Comparison of ENCODE assay signal across 8 mouse cellular contexts in genomic region chr1:33739302-33739701, GRCm38 (mm10). TPM values are rescaled to one million over a fixed set of nuclear protein-coding genes. Genes with fewer than 3 reads are reported as not detected.
DNase-seq lines count a peak whose midpoint lies in the region; ATAC-seq and TF ChIP-seq lines count a peak whose summit lies in the region.

No protein-coding gene starts in this region.

- H3K4me2 ChIP-seq in kidney, embryonic 15.5 days: no peak overlapping the region
- no peak overlapping the region for H3K4me2 ChIP-seq in myocyte (ENCODE audit: low read depth)

- no peak overlapping the region for H3K4me3 ChIP-seq in kidney, embryonic 15.5 days (replicated peaks)
- no peak overlapping the region for H3K4me3 ChIP-seq in liver, adult 2 months (ENCODE audit: insufficient read depth, low read depth, low read length)
- no peak overlapping the region for H3K4me3 ChIP-seq in myocyte

- H3K36me3 ChIP-seq in kidney, embryonic 15.5 days: peaks cover 61% of the 10 kb centered on the region
- H3K36me3 ChIP-seq in liver, adult 2 months (ENCODE audit: control insufficient read depth, insufficient read depth, low read length): no peaks in the 10 kb centered on the region; the same call in 1 of the 2 replicates
- H3K36me3 ChIP-seq in myocyte (ENCODE audit: control insufficient read depth, insufficient read depth): peaks cover 13% of the 10 kb centered on the region
- 0 out of 2 replicates have a peak, but pooled peaks cover 3% of the 10 kb centered on the region for H3K36me3 ChIP-seq in splenic B cell, adult 2 months (ENCODE audit: control insufficient read depth, insufficient read depth, low read length, poor library complexity, severe bottlenecking)

- intact Hi-C loops in gastrocnemius, postnatal 36 days (cut with DNase I): loop anchor here (5.0 kb wide), 1 partner anchor 67 kb away; no protein-coding TSS in a partner anchor

- H3K27ac ChIP-seq in kidney, embryonic 15.5 days: no peak overlapping the region
- no peak overlapping the region for H3K27ac ChIP-seq in liver, adult 2 months (replicated peaks; ENCODE audit: insufficient read depth, low read depth, low read length)

- ATAC-seq in kidney, embryonic 15.5 days (replicated peaks; ENCODE audit: low FRiP score): peak; percentile 80

- no peak overlapping the region for H3K9ac ChIP-seq in kidney, embryonic 15.5 days
- no peak overlapping the region for H3K9ac ChIP-seq in liver, adult 2 months (ENCODE audit: low read depth, low read length)

- no peaks in the 10 kb centered on the region for H3K9me3 ChIP-seq in kidney, embryonic 15.5 days (replicated peaks)

- peak; percentile 45 for DNase-seq in 3134 (ENCODE audit: extremely low read depth, insufficient read length, low spot score)
- DNase-seq in adrenal gland, adult (ENCODE audit: inconsistent age in 2 of 2, low spot score in 1 of 2): peak; percentile 66 to 91
- peak; percentile 88 for DNase-seq in embryo, embryonic 10 days (ENCODE audit: low spot score)
- DNase-seq in gastrocnemius, postnatal 36 days: peak; percentile 41 to 69
- DNase-seq in liver, adult 2 months (ENCODE audit: extremely low read depth, low read depth, low spot score): peak; percentile 58
- DNase-seq in splenic B cell, adult 2 months (ENCODE audit: low read depth, low spot score): peak; percentile 84

- no peaks in the 10 kb centered on the region for H3K79me2 ChIP-seq in liver, adult 2 months (ENCODE audit: control insufficient read depth, insufficient read depth, low read length)
- no peaks in the 10 kb centered on the region for H3K79me2 ChIP-seq in myocyte (ENCODE audit: control insufficient read depth, insufficient read depth)

- H3K4me1 ChIP-seq in kidney, embryonic 15.5 days: no peaks in the 10 kb centered on the region
- H3K4me1 ChIP-seq in liver, adult 2 months (ENCODE audit: control insufficient read depth, insufficient read depth, low read length): peaks cover 3% of the 10 kb centered on the region

- H3K27me3 ChIP-seq in kidney, embryonic 15.5 days: no peaks in the 10 kb centered on the region
- H3K27me3 ChIP-seq in liver, adult 2 months (ENCODE audit: control insufficient read depth, insufficient read depth, low read length): no peaks in the 10 kb centered on the region
- H3K27me3 ChIP-seq in myocyte (ENCODE audit: control insufficient read depth, insufficient read depth, insufficient read length): no peaks in the 10 kb centered on the region
- H3K27me3 ChIP-seq in splenic B cell, adult 2 months (ENCODE audit: control insufficient read depth, insufficient read depth, low read length, poor library complexity, severe bottlenecking): no peaks in the 10 kb centered on the region

- 27% methylated on average over 12 of the region's 12 CpGs for WGBS in kidney, embryonic 15.5 days
- 23% methylated on average over 12 of the region's 12 CpGs for WGBS in liver, adult 2 months

- TF ChIP-seq POLR2A in liver, adult 2 months (IDR thresholded peaks at IDR 0.05; ENCODE audit: extremely low read depth, insufficient read depth, low read length): no peak
- TF ChIP-seq POLR2A in myocyte (IDR thresholded peaks at IDR 0.05; ENCODE audit: insufficient read length, low read depth): no peak

- no peak overlapping the region for H3ac ChIP-seq in myocyte (ENCODE audit: control insufficient read depth, insufficient read length)

- TF ChIP-seq CTCF in liver, adult 2 months (IDR thresholded peaks at IDR 0.05; ENCODE audit: low read depth, low read length): peak; percentile 83

TF ChIP-seq in myocyte, 11 proteins besides CTCF, POLR2A, EP300 and RAD21:
- TF ChIP-seq MYOD1 (IDR thresholded peaks at IDR 0.05; ENCODE audit: control insufficient read depth in 1 of 3, insufficient read length in 2 of 3, low read depth in 2 of 3) (no peak), E2F4 (IDR thresholded peaks at IDR 0.05; ENCODE audit: insufficient read depth) (no peak), REST (IDR thresholded peaks at IDR 0.05; ENCODE audit: insufficient read depth, insufficient read length) (no peak), MAX (IDR thresholded peaks at IDR 0.05; ENCODE audit: low read depth) (no peak), MYOG (IDR thresholded peaks at IDR 0.05; ENCODE audit: control insufficient read depth in 1 of 3, insufficient read depth in 1 of 3, insufficient read length in 2 of 3, low read depth in 2 of 3) (no peak), POLR2AphosphoS2 (IDR thresholded peaks at IDR 0.05; ENCODE audit: insufficient read length, low read depth) (peak; percentile 57), TCF12 (IDR thresholded peaks at IDR 0.05; ENCODE audit: insufficient read depth, poor library complexity, severe bottlenecking) (no peak)

RNA-seq across cellular contexts. Expression of gene Bag2, which starts 18.3 kb away (rescaled TPM):
- 10 to 100 TPM; 15.8 to 19.0 TPM for total RNA-seq in gastrocnemius, postnatal 36 days (2021)
- 84.7 and 87.6 TPM in 2 replicates for polyA plus RNA-seq in kidney, embryonic 15.5 days (2015; fragmentation: Nextera tagmentation; extraction: Ambion mirVana)
- total RNA-seq in liver, adult 2 months (2014; rRNA removed): 2.1 and 3.6 TPM in 2 replicates
- polyA plus RNA-seq in liver, adult 2 months (2012; rRNA removed): 4.1 and 5.9 TPM in 2 replicates
- 37.3 TPM for polyA plus RNA-seq in myocyte (2012; fragmentation: generic; extraction: Trizol)

RNA-seq across cellular contexts. Expression of gene Rab23, which starts 19.6 kb away (rescaled TPM):
- 1 to 10 TPM; 4.2 to 5.1 TPM for total RNA-seq in gastrocnemius, postnatal 36 days (2021)
- 28.0 and 30.2 TPM in 2 replicates for polyA plus RNA-seq in kidney, embryonic 15.5 days (2015; fragmentation: Nextera tagmentation; extraction: Ambion mirVana)
- total RNA-seq in liver, adult 2 months (2014; rRNA removed): 11.4 and 13.6 TPM in 2 replicates
- 4.5 and 5.4 TPM in 2 replicates for polyA plus RNA-seq in liver, adult 2 months (2012; rRNA removed)
- polyA plus RNA-seq in myocyte (2012; fragmentation: generic; extraction: Trizol): 8.7 TPM
